Mouse (Mus musculus): ENCODE results near the gene Prkaca.

DNA sequence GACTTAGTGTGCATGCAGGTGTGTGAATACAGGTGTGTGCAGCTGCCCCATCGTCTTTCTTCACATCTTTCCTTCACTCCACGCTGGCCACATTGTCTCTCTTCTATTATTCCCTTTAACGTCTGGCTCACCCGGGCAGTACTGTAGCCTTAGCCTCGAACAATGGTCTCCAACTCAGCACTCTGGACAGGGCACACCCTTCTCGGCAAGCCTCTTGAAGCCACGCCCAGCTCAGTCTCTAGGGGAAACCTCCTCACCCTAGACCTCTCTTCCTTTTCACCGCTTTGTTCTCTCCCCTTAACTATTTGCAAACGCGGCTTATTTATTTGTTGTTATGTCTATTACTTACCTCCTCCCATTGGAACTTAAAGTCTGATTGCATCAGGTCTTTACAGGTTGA, 54.7 kb downstream of the Prkaca start:
- no peak for TF ChIP-seq CTCF (IDR thresholded peaks at IDR 0.05; ENCODE audit: low read depth, low read length)
- TF ChIP-seq POLR2A (IDR thresholded peaks at IDR 0.05; ENCODE audit: borderline replicate concordance, low read depth, low read length) = no peak

All from bone marrow macrophage, adult 2 months (primary cell).